Mouse (Mus musculus): ENCODE results near the gene Cpvl.
A peak's percentile ranks its signal among the peaks of the same experiment; 100 is the strongest.

Gene Cpvl

GRCm38 (mm10) chr6:53884931-53885330 is 93.5 kb downstream of the Cpvl start:
- peak; percentile 78 for DNase-seq (ENCODE audit: inconsistent ontology term)

- DNase-seq (ENCODE audit: inconsistent ontology term): no peak
Observed at GRCm38 (mm10) chr6:53884496-53884895, 94.0 kb downstream of the Cpvl start.

- no peak for DNase-seq (ENCODE audit: inconsistent ontology term)
Observed at GRCm38 (mm10) chr6:53883405-53883804, 95.1 kb downstream of the Cpvl start.

- no peak for DNase-seq (ENCODE audit: inconsistent ontology term)
Observed at GRCm38 (mm10) chr6:53881623-53882022, 96.8 kb downstream of the Cpvl start.

GRCm38 (mm10) chr6:53881235-53881606 is 97.2 kb downstream of the Cpvl start:
- no peak for DNase-seq (ENCODE audit: inconsistent ontology term)

- DNase-seq (ENCODE audit: inconsistent ontology term): peak; percentile 54
Observed at GRCm38 (mm10) chr6:53880530-53881234, 97.8 kb downstream of the Cpvl start.

- DNase-seq (ENCODE audit: inconsistent ontology term): no peak
Observed at GRCm38 (mm10) chr6:53879567-53879966, 98.9 kb downstream of the Cpvl start.

GRCm38 (mm10) chr6:53874881-53875429 is 103.5 kb downstream of the Cpvl start:
- no peak for DNase-seq (ENCODE audit: inconsistent ontology term)

GRCm38 (mm10) chr6:53871903-53872302 is 106.6 kb downstream of the Cpvl start:
- no peak for DNase-seq (ENCODE audit: inconsistent ontology term)

GRCm38 (mm10) chr6:53863011-53863410 is 115.5 kb downstream of the Cpvl start:
- DNase-seq (ENCODE audit: inconsistent ontology term): no peak

- peak; percentile 64 for DNase-seq (ENCODE audit: inconsistent ontology term)
Observed at GRCm38 (mm10) chr6:53859106-53859505, 119.4 kb downstream of the Cpvl start.

- no peak for DNase-seq (ENCODE audit: inconsistent ontology term)
Observed at GRCm38 (mm10) chr6:53857822-53858221, 120.6 kb downstream of the Cpvl start.

- no peak for DNase-seq (ENCODE audit: inconsistent ontology term)
Observed at GRCm38 (mm10) chr6:53856775-53857174, 121.7 kb downstream of the Cpvl start.

- peak; percentile 85 for DNase-seq (ENCODE audit: inconsistent ontology term)
Observed at GRCm38 (mm10) chr6:53854971-53855856, 123.3 kb downstream of the Cpvl start.

GRCm38 (mm10) chr6:53854226-53854625 is 124.2 kb downstream of the Cpvl start:
- DNase-seq (ENCODE audit: inconsistent ontology term): peak; percentile 12

GRCm38 (mm10) chr6:53853546-53853945 is 124.9 kb downstream of the Cpvl start:
- no peak for DNase-seq (ENCODE audit: inconsistent ontology term)

- no peak for DNase-seq (ENCODE audit: inconsistent ontology term)
Observed at GRCm38 (mm10) chr6:53844626-53845025, 133.8 kb downstream of the Cpvl start.

- no peak for DNase-seq (ENCODE audit: inconsistent ontology term)
Observed at GRCm38 (mm10) chr6:53825213-53825612, 153.3 kb downstream of the Cpvl start.
